ENCODE assay signal across 17 mouse cellular contexts in genomic region chr3:75929926-75930548, GRCm38 (mm10). TPM values are rescaled to one million over a fixed set of nuclear protein-coding genes. Genes with fewer than 3 reads are reported as not detected.
DNase-seq lines count a peak whose midpoint lies in the region; ATAC-seq and TF ChIP-seq lines count a peak whose summit lies in the region.
"Had no signal": no experiment of that assay in that cellular context is flagged by ENCODE, and none has a peak within 500 bp of the region (broad histone marks: within the 10 kb centered on the region; RNA-seq: fewer than 3 reads in every experiment).

No protein-coding gene starts in this region.

- no peaks in the 10 kb centered on the region for H3K27me3 ChIP-seq in midbrain, postnatal 0 days (ENCODE audit: insufficient read depth, low read length)
- H3K27me3 ChIP-seq: embryonic facial prominence, embryonic 12.5 days; liver, embryonic 13.5 days; midbrain, embryonic 12.5 days; neural tube, embryonic 12.5 days had no signal

- DNase-seq in 3T3-L1 (ENCODE audit: low read depth, low spot score) (peak; percentile 9), 416B (ENCODE audit: low read depth) (peak; percentile 84)
- DNase-seq in adrenal gland, adult 8-10 months = peak; percentile 71
- no peak for DNase-seq in embryo, embryonic 10.5 days (ENCODE audit: low spot score)
- DNase-seq in gastrocnemius, postnatal 10 days = no peak
- no peak for DNase-seq in midbrain, postnatal 0 days (ENCODE audit: low spot score)
- DNase-seq: cerebellum, postnatal 14 days; liver, embryonic 13.5 days; lung, postnatal 10 days; thymus, postnatal 14 days had no signal

- H3K4me2 ChIP-seq in midbrain, postnatal 0 days (ENCODE audit: low read depth, low read length, poor library complexity, severe bottlenecking) = no peak overlapping the region
- H3K4me2 ChIP-seq: embryonic facial prominence, embryonic 12.5 days; liver, embryonic 13.5 days; midbrain, embryonic 12.5 days; neural tube, embryonic 12.5 days had no signal

- no peak overlapping the region for H3K9ac ChIP-seq in midbrain, postnatal 0 days (replicated peaks; ENCODE audit: low read length, poor library complexity, severe bottlenecking)
- H3K9ac ChIP-seq: embryonic facial prominence, embryonic 12.5 days; liver, embryonic 13.5 days; midbrain, embryonic 12.5 days; neural tube, embryonic 12.5 days had no signal

- no peak overlapping the region for H3K4me3 ChIP-seq in midbrain, postnatal 0 days (ENCODE audit: low read depth, low read length)
- H3K4me3 ChIP-seq: embryonic facial prominence, embryonic 12.5 days; forebrain, embryonic 10.5 days; heart, embryonic 10.5 days; limb, embryonic 10.5 days; liver, embryonic 13.5 days; midbrain, embryonic 12.5 days; neural tube, embryonic 12.5 days had no signal

- TF ChIP-seq CTCF in midbrain, postnatal 0 days (IDR thresholded peaks at IDR 0.05) = no peak

- H3K27ac ChIP-seq in midbrain, postnatal 0 days (ENCODE audit: low read depth, low read length) = no peak overlapping the region
- H3K27ac ChIP-seq: embryonic facial prominence, embryonic 12.5 days; forebrain, embryonic 10.5 days; heart, embryonic 10.5 days; limb, embryonic 10.5 days; liver, embryonic 13.5 days; midbrain, embryonic 12.5 days; neural tube, embryonic 12.5 days had no signal

- 95% methylated on average over 7 of the region's 7 CpGs for WGBS in midbrain, postnatal 0 days

- 0 out of 2 replicates have a peak, but pooled peaks cover 5% of the 10 kb centered on the region for H3K9me3 ChIP-seq in midbrain, postnatal 0 days (ENCODE audit: low read length)
- H3K9me3 ChIP-seq: limb, embryonic 10.5 days; liver, embryonic 13.5 days; neural tube, embryonic 12.5 days had no signal

- no peaks in the 10 kb centered on the region for H3K36me3 ChIP-seq in midbrain, postnatal 0 days (ENCODE audit: insufficient read depth, low read length)
- H3K36me3 ChIP-seq: neural tube, embryonic 12.5 days had no signal

- ATAC-seq in inflammation-experienced regulatory T-cells, adult 6 months = peak; percentile 84
- no peak for ATAC-seq in midbrain, postnatal 0 days (ENCODE audit: low FRiP score)

- H3K4me1 ChIP-seq in midbrain, postnatal 0 days (ENCODE audit: insufficient read depth, low read length) = no peaks in the 10 kb centered on the region
- H3K4me1 ChIP-seq: embryonic facial prominence, embryonic 12.5 days; limb, embryonic 10.5 days; neural tube, embryonic 12.5 days had no signal

RNA-seq across cellular contexts. Expression of gene Golim4, which starts 26.7 kb away (rescaled TPM):
- 100 to 1,000 TPM in 2 of 4 experiments, 10 to 100 TPM in 2; 65.7 to 123 (median 89.4) TPM for total RNA-seq in adrenal gland, adult 8-10 months (2022)
- polyA plus RNA-seq in inflammation-experienced regulatory T-cells, adult 6 months (2017; shearing (Covaris generic)) = 10 to 100 TPM in 2 of 3 experiments, 1 to 10 TPM in 1; 5.2 to 11.0 (median 10.4) TPM
- 10 to 100 TPM; 36.3 to 49.2 TPM for total RNA-seq in gastrocnemius, postnatal 10 days (2021)
- 11.9 and 21.7 TPM in 2 replicates for total RNA-seq in midbrain, postnatal 0 days (2014; rRNA removed)
- polyA plus RNA-seq in midbrain, postnatal 0 days (2015; fragmentation: Nextera tagmentation; extraction: Ambion mirVana) = 11.5 and 15.4 TPM in 2 replicates

Comparison
In these comparisons a context has a peak if more than half of its experiments do, and no peak if none do; other contexts are left out.
1. DNase-seq: peak in 3T3-L1 (single experiment), 416B (single experiment) and adrenal gland, adult 8-10 months (single experiment); none in embryo, embryonic 10.5 days (single experiment), gastrocnemius, postnatal 10 days (single experiment) and midbrain, postnatal 0 days (single experiment).